Mouse (Mus musculus) G1E (cell line): ENCODE measurements at regions not wholly inside any gene's neighbourhood (a gene's known extent, or its start where the extent isn't known, plus 50 kb on each side); places are given as distances from the start of the nearest gene placed in this dataset.

Source experiments
- CTCF ChIP-seq: IDR thresholded peaks from 2 replicates; pipeline ENCODE4 v1.5.1; 2012; ENCODE audit warnings: low read depth, low read length, inconsistent platforms, mixed read lengths
- GATA1 ChIP-seq: IDR thresholded peaks from 2 replicates; pipeline ENCODE4 v1.6.1; 2012; ENCODE audit warnings: borderline replicate concordance, low read length, inconsistent platforms, mixed read lengths
- GATA2 ChIP-seq: IDR thresholded peaks from 2 replicates; pipeline ENCODE4 v1.6.1; 2012; ENCODE audit warnings: low read depth, low read length, inconsistent platforms, borderline replicate concordance
- POLR2AphosphoS5 ChIP-seq: IDR thresholded peaks from 2 replicates; pipeline ENCODE4 v1.6.1; 2012; ENCODE audit warnings: low read depth, low read length, inconsistent platforms; ENCODE audit not compliant: insufficient replicate concordance
- TAL1 ChIP-seq: conservative IDR thresholded peaks from 2 replicates; pipeline ENCODE4 v1.6.1; 2012; ENCODE audit warnings: low read depth, low read length, inconsistent platforms, mixed read lengths

DNA sequence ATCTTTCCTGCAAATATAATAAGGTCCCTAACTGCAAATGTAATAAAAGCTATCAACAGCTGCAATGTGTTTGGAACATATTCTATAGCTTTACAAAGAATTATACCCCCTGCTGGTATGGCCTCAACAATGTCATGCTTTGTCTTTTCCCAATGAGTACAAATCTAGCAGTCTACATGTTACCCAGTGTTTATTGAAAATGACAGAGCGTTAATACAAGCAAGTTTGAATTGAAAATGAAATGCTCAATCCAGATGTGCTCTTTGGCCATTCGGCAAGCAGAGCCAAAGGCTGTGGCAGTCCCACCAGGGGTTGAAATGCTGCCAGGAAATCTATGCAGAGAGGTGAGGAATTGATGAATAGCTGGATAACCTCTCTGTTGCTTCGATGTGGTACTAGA, 875.1 kb upstream of the Lcorl start:
- TF ChIP-seq CTCF, result no peak
- no peak for TF ChIP-seq TAL1
- TF ChIP-seq POLR2AphosphoS5, result no peak
- TF ChIP-seq GATA1, result no peak
- TF ChIP-seq GATA2, result no peak
